Mouse (Mus musculus) gastrocnemius, postnatal 4 days (tissue): ENCODE data around the gene Rab8a. TPM values are rescaled to one million over a fixed set of nuclear protein-coding genes. Genes with fewer than 3 reads are reported as not detected.
A peak's percentile ranks its signal among the peaks of the same experiment; 100 is the strongest.

Source experiments
- DNase-seq, 2 experiments: peaks; one replicate each; pipeline ENCODE4 v3.0.0; 2021 to 2022; ENCODE audit warnings: low spot score in 2 of 2, mixed read lengths in 2 of 2
- total RNA-seq, 2 experiments: library from RNA; stranded (reverse); gene quantifications; 2 replicates each; pipeline ENCODE4 v1.2.3; 2021

The Rab8a gene
- total RNA-seq, 2 experiments from 2014 or later, result 37.6 to 37.7 TPM

DNA sequence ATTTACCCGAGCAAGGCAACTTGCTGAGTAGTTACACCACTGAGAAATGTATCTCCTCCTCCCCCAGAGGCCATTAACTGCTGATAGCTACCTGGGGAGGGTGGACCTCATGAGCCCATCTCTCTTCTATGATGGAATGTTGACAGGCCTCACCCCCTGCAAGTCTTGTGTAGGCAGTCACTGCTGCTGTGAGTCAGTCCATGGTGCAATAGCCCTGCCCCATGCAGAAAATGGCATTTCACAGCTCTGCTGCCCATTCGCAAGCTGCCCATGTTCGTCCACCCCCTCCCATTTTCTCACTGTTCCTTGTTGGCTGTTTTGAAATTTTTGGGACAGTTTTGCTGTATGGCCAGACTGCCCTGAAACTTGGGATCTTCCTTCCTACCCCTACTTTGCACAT is 15.5 kb upstream of the Rab8a start:
- no peak for DNase-seq

DNA sequence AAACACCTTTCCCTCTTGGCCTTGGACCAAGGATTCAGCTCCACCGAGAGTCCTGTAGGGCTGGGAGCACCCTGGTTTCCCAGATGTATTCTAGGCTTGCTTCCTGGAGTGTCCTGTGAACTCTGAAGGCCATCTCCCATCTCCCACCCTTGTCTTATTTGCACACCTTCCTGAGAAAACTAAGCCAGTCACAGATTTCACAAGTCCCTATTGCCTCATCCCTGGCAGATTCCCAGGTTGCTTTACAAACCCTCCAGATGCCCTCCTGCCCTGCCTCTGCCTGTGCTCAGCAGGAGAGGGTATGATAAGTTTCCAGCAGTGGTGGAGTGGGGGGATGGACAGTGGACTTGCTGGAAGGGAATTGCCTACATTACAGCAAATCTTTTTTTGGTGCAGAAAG is 14.9 kb upstream of the Rab8a start:
- DNase-seq, result no peak

DNA sequence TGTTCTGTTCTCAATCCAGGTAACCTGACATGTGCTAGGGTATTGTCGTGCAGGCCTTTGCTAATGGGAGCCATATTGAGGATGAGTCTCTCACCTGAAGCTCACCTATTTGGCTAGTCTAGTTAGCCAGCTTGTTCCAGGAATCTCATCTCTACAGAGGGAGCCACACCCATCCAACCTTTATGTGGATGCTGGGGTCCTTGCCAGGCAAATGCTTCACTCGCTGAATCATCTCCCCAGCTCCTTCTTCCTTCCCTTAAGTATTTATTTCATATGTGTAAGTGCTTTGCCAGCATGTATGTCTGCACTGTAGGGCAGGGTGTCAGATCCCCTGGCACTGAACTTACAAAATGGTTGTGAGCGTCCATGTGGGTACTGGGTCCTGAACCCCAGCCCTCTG is 14.4 kb upstream of the Rab8a start:
- no peak for DNase-seq

DNA sequence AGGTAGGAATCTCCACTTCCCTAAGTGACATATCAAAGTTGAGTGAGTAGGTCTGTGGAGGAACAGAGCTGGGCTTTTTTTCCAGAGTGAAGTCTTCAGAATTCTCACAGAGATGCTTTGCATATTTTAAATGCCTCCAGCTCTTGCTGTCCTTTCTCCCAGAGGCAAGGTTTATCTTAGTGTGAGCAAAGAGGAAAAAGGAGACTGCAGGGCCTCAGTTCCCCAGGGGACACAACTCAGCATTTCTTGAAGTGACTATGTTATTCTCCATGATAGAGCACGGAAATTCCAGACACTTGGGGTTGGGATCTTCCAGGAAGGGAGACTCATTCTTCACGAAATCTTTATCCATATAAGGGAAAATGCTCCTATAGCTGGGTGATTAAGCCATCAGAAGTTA is 13.7 kb upstream of the Rab8a start:
- no peak for DNase-seq

- DNase-seq, result no peak
Observed at GRCm38 (mm10) chr8:72149056-72149455, 11.9 kb upstream of the Rab8a start.

- DNase-seq, result no peak
Observed at GRCm38 (mm10) chr8:72151418-72152078, 9.5 kb upstream of the Rab8a start.

DNA sequence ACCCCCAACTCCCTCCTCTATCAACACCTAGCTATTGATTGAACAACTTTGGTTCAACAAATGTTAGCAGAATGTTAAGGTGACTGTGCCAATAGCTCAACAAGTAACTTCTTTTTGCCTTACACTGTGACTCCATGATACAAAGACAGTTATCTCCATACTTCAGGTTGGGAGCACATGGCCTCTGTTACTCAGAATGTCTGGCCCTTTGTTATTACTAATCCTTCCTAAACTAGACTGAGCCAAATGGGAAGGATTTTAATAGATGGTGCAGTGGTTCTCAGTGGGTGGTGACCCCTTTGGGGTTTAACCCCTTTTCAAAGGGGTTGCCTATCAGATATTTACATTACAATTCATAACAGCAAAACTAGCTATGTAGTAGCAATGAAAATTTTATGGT is 7.6 kb upstream of the Rab8a start:
- no peak for DNase-seq

DNA sequence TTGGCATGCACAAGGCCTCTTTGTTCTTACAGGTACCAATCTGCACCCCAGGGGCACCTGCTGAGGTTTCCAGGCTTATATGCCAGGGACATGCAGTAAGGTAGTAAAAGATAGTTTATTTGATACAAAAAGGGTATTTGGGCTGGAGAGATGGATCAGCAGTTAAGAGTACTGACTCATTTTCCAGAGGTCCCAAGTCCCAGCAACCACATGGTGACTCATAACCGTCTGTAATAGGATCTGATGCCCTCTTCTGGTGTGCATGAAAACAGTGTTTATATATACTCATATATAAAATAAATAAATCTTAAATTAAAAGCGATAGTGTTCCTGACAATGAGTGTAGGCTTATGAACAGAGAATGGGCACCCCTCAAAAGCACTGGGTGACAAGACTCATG is 2.9 kb upstream of the Rab8a start:
- DNase-seq, result no peak

- DNase-seq, result no peak
Observed at GRCm38 (mm10) chr8:72158726-72159125, 2.3 kb upstream of the Rab8a start.

DNA sequence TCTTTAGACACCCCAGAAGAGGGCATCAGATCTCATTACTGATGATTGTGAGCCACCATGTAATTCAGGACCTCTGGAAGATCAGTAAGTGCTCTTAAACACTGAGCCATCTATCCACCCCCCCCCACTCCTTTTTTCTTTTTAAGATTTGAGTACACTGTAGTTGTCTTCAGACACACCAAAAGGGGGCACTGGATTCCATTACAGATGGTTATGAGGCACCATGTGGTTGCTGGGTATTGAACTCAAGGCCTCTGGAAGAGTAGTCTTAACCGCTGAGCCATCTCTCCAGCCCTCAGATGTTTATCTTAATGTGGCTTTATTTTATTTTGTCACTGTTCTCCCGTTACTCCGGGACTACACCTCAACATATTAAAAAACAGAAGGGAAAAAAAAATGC is 993 bp upstream of the Rab8a start:
- DNase-seq, result no peak

DNA sequence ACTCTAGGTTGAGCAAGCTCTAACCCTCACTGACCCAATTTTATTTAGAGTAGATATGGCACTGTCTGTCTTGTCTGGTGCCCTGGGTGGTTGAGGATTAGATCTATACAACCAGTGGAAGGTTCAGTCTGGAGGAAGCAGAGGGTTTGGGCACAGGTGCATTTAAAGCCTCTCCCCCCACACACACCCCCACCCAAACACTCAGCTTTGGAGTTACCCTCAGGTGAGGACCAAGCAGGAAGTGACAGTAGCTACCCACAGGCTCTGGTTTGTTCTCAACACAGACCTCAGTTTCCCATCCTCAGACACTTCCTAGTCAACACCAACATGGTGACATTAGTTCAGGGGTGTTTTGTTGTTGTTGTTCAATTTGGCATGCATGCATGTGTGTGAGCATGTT is 1.8 kb downstream of the Rab8a start:
- no peak for DNase-seq

DNA sequence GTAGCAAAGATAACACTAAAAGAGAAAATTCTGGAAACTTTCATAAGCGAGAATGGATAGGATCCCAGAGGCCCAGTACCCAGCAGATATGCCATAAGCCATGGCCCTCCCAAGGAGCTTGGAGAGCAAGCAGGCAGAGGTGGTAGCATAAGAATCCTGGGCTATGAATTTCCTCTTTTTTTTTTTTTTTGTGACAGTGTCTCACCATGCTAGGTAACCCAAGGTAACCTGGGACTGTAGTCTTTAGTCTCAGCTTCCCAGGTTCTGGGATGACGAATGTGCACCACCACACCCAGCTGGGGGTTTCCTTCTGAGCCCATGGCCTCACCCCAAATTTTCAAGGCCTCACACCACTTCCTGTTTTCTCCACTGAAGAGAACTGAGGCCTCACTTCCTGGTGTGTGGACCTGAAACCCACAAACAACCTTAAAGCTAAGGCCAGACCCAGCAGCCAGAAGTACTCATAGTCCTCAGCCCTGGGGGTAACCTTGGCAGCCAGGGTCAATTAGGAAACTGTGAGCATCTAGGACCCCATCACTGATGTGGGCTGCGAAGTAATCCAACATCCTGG is 8.2 kb downstream of the Rab8a start:
- no peak for DNase-seq

GRCm38 (mm10) chr8:72169681-72170249 is 8.8 kb downstream of the Rab8a start:
- no peak for DNase-seq

GRCm38 (mm10) chr8:72177346-72177925 is 16.4 kb downstream of the Rab8a start:
- DNase-seq, result peak; percentile 44 to 70

DNA sequence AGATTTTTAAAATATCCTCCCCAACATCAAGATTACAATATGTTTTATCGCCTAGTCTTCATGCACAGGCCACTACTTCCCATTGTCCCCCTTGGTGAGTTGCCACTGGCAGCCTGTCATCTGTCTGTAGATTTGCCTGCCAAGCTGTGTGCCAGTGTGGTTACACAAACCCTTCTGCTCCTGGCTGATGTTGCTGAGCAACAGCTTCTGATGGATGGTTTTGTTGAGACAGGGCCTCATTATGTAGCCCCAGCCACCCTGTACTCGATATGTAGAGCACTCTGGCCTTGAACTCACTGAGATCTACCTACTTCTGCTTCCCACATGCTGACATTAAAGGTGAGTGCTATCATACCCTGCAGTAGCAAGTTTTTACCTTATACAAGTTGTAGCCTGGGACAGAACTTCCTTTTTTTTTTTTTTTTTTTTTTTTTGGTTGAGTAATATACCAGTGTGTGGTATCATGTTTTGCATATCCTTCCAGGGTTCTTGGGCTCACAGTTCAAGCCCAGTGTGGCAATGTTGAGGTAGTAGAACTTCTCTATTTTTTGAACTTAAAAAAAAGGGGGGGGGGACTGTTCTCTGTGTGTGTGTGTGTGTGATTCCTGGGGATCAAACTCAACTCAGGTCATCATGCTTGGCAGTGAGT is 22.7 kb downstream of the Rab8a start:
- DNase-seq, result no peak

- DNase-seq, result no peak
Observed at GRCm38 (mm10) chr8:72187793-72188331, 26.9 kb downstream of the Rab8a start.

DNA sequence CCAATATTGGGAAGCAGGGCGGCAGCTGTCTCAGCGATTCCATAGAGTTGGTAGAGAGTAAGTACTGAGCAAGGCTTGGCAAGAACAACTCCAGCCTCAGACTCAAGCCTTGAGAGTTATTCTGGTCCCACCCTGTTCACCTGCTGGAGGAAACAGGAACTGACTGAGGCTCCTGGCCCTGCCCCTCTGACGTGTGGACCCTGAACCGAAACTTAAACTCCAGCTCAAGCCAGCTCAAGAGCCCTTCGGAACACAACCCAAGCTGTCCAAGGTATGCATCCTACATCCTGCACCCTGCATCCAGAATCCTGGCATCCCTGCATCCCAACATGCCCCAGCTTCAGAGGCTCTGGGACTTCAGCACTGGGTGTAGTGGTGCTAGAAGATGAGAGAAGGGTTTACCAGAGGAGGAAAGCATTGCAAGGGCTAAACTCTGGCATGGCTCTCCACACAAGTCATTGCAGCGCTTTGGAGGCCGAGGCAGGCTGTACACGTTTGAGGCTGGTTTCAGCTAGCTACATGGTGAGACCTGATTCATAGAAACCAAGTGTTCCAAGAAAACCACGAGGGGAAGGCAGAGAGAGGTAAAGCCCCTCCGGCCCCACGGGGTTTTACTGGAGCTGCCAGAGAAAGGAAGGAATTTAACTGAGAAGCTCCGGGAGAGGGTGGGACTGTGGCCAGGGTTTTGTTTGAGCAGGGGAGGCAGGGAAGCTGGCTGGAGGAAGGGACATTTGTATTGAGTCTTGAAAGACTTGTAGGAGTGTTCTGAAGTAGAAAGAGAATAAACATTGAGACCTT is 28.6 kb downstream of the Rab8a start, which contains the start of gene Hsh2d:
Gene Hsh2d (plus strand): TSS at position 222 of the 798 bp plus-strand sequence.
- no peak for DNase-seq

- no peak for DNase-seq
Observed at GRCm38 (mm10) chr8:72190215-72190539, 29.2 kb downstream of the Rab8a start.

DNA sequence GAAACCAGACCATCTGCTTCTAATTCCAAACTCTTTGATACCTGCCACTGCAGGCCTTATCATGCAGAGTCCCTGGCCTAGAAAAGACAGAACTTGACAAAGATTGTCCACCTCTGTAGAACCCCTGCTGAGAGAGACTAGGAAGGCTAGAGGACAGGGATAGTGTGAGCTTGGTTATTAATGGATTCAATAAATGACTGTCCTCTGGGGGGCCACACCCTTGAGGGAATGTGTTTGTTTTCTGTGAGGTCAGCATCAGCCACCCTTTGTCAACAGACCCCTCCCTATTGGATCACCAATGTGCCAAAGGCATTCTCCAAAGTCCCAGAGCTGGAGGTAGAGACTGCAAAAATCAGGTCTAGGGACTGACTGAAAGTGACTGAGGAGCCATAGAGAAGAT is 31.1 kb downstream of the Rab8a start:
- no peak for DNase-seq

GRCm38 (mm10) chr8:72197997-72198396 is 37.0 kb downstream of the Rab8a start:
- DNase-seq, result no peak

DNA sequence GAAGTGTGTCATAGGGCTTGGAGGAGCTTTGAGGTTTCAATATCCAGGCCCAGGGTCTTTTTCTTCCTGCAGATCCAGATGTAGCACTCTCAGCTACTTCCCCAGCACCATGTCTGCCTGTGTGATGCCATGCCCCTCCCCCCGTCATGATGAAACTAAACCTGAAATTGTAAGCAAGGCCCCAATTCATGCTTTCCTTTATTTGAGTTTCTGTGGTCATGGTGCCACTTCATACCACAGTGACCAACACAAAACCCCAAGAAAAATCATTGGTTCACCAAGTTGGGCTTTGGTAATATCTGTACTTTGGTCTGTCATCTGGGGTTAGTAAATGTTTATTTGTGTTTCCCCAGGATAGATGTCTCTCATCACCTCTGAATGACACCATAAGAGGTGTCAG is 47.6 kb downstream of the Rab8a start:
- no peak for DNase-seq
